Mouse (Mus musculus): ENCODE data around the gene Ppp1cb. TPM values are rescaled to one million over a fixed set of nuclear protein-coding genes. Genes with fewer than 3 reads are reported as not detected.

Gene Ppp1cb
- total RNA-seq, 2 experiments from 2014 or later, result 102 to 203 TPM

GRCm38 (mm10) chr5:32564697-32565096, 106.1 kb downstream of the Ppp1cb start:
- no peak for ATAC-seq (replicated peaks; ENCODE audit: low FRiP score, low TSS enrichment, poor library complexity, severe bottlenecking)

Other genes starting within 250 kb of the Ppp1cb start
- gene Plb1, start 226.1 kb upstream of the Ppp1cb start, total RNA-seq (2014; fragmentation: Nextera tagmentation), result not detected in 2 replicates
- gene Plb1, start 226.1 kb upstream of the Ppp1cb start, total RNA-seq (2017), result not detected in 2 replicates
- 0.22 TPM in 1 of 2 replicates, not detected in the other for gene Yes1, start 152.3 kb downstream of the Ppp1cb start, total RNA-seq (2014; fragmentation: Nextera tagmentation)
- 0.08 and 0.23 TPM in 2 replicates for gene Yes1, start 152.3 kb downstream of the Ppp1cb start, total RNA-seq (2017)